Mouse (Mus musculus): ENCODE results near the gene Ets1. TPM values are rescaled to one million over a fixed set of nuclear protein-coding genes. Genes with fewer than 3 reads are reported as not detected.

Ets1 gene
- polyA plus RNA-seq, 1 experiment from 2014 or later, result 40.8 TPM

- H3K4me1 ChIP-seq, result peaks cover 18% of the 10 kb centered on the region
- no peaks in the 10 kb centered on the region for H3K9me3 ChIP-seq
- H3K27me3 ChIP-seq, result no peaks in the 10 kb centered on the region
- peaks cover 21% of the 10 kb centered on the region for H3K36me3 ChIP-seq
- ATAC-seq (ENCODE audit: insufficient number of reproducible peaks, insufficient read depth, low FRiP score, low TSS enrichment, low read depth), result no peak
- WGBS, result 86% methylated on average over 7 of the region's 7 CpGs
- H3K9ac ChIP-seq, result no peak overlapping the region
- H3K4me3 ChIP-seq, result no peak overlapping the region
- H3K27ac ChIP-seq, result no peak overlapping the region
- H3K4me2 ChIP-seq, result no peak overlapping the region
Measured at GRCm38 (mm10) chr9:32728306-32728705, 92.3 kb downstream of the Ets1 start.

DNA sequence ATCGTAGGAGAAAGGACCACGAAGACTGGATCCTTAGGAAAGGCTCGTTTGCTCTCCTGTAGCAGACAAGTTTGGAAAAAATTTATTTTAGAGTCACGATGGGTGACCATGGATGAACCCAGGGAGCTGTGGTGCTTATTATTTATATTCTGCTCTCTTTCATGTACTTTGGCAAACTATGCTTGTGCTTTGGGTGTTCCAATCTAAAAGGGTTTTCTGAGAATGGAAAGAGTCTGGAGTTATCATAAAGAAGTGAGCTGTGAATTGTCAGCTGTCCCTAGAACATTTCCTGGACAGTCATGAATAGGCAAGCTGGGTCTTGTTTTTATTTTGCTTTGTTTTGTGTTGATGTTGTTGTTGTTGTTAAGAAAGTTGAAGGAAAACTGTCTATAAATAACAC is 92.8 kb downstream of the Ets1 start:
- ATAC-seq (ENCODE audit: insufficient number of reproducible peaks, insufficient read depth, low FRiP score, low TSS enrichment, low read depth), result no peak
- Histone ChIP-seq H3K4me2 (no peak overlapping the region), H3K36me3 (peaks cover 26% of the 10 kb centered on the region), H3K4me1 (peaks cover 18% of the 10 kb centered on the region), H3K9me3 (no peaks in the 10 kb centered on the region), H3K4me3 (no peak overlapping the region), H3K27me3 (no peaks in the 10 kb centered on the region), H3K9ac (no peak overlapping the region), H3K27ac (no peak overlapping the region)
- 83% methylated on average over 4 of the region's 4 CpGs for WGBS

GRCm38 (mm10) chr9:32729207-32729606 is 93.2 kb downstream of the Ets1 start:
- WGBS, result 75% methylated on average over 4 of the region's 4 CpGs
- H3K27ac ChIP-seq, result no peak overlapping the region
- H3K4me2 ChIP-seq, result no peak overlapping the region
- no peak overlapping the region for H3K4me3 ChIP-seq
- peaks cover 30% of the 10 kb centered on the region for H3K36me3 ChIP-seq
- H3K9ac ChIP-seq, result no peak overlapping the region
- no peaks in the 10 kb centered on the region for H3K9me3 ChIP-seq
- no peaks in the 10 kb centered on the region for H3K27me3 ChIP-seq
- H3K4me1 ChIP-seq, result peaks cover 16% of the 10 kb centered on the region
- ATAC-seq (ENCODE audit: insufficient number of reproducible peaks, insufficient read depth, low FRiP score, low TSS enrichment, low read depth), result no peak

GRCm38 (mm10) chr9:32730001-32730655 is 94.1 kb downstream of the Ets1 start:
- no peak overlapping the region for H3K9ac ChIP-seq
- no peaks in the 10 kb centered on the region for H3K9me3 ChIP-seq
- no peak overlapping the region for H3K4me3 ChIP-seq
- 84% methylated on average over 9 of the region's 9 CpGs for whole genome bisulfite sequencing
- H3K36me3 ChIP-seq, result peaks cover 39% of the 10 kb centered on the region
- no peaks in the 10 kb centered on the region for H3K27me3 ChIP-seq
- no peak overlapping the region for H3K27ac ChIP-seq
- peaks cover 14% of the 10 kb centered on the region for H3K4me1 ChIP-seq
- ATAC-seq (ENCODE audit: insufficient number of reproducible peaks, insufficient read depth, low FRiP score, low TSS enrichment, low read depth), result no peak
- no peak overlapping the region for H3K4me2 ChIP-seq

GRCm38 (mm10) chr9:32730656-32731590 is 94.9 kb downstream of the Ets1 start:
- no peak overlapping the region for H3K4me2 ChIP-seq
- ATAC-seq (ENCODE audit: insufficient number of reproducible peaks, insufficient read depth, low FRiP score, low TSS enrichment, low read depth), result no peak
- H3K36me3 ChIP-seq, result peaks cover 46% of the 10 kb centered on the region
- H3K4me1 ChIP-seq, result peaks cover 14% of the 10 kb centered on the region
- WGBS, result 72% methylated on average over 13 of the region's 13 CpGs
- H3K27ac ChIP-seq, result 0 out of 2 replicates have a peak overlapping the region, but pooled peaks have one; percentile 9
- H3K9ac ChIP-seq, result no peak overlapping the region
- no peaks in the 10 kb centered on the region for H3K9me3 ChIP-seq
- no peaks in the 10 kb centered on the region for H3K27me3 ChIP-seq
- H3K4me3 ChIP-seq, result no peak overlapping the region

- WGBS, result 40% methylated on average over 9 of the region's 9 CpGs
- no peak overlapping the region for H3K27ac ChIP-seq
- H3K9me3 ChIP-seq, result no peaks in the 10 kb centered on the region
- peaks cover 51% of the 10 kb centered on the region for H3K36me3 ChIP-seq
- H3K4me2 ChIP-seq, result no peak overlapping the region
- no peaks in the 10 kb centered on the region for H3K27me3 ChIP-seq
- H3K4me1 ChIP-seq, result peaks cover 14% of the 10 kb centered on the region
- no peak overlapping the region for H3K4me3 ChIP-seq
- no peak overlapping the region for H3K9ac ChIP-seq
- no peak for ATAC-seq (ENCODE audit: insufficient number of reproducible peaks, insufficient read depth, low FRiP score, low TSS enrichment, low read depth)
Measured at GRCm38 (mm10) chr9:32731787-32732186, 95.8 kb downstream of the Ets1 start.

DNA sequence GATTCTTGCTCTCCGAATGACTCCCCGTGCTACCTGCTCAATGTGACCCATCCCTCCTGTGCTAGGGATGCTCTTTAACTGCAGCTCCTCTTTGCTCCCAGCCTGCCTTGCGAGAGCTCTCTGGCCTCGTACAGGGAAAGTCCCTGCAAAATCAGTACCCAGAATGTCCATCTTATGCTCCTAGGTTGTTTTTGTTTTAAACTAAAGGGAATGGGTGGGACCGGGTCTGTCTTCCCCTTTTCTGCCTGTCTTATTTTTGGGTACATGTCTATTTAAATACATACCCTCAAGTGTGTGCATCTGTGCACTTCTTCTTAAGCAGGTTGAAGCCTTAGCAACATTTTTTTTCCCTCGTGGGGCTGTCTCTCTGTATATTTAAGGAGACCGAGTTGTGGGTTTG is 99.0 kb downstream of the Ets1 start:
- Histone ChIP-seq H3K4me2 (no peak overlapping the region), H3K9ac (no peak overlapping the region), H3K4me1 (peaks cover 14% of the 10 kb centered on the region), H3K27me3 (no peaks in the 10 kb centered on the region), H3K9me3 (no peaks in the 10 kb centered on the region), H3K36me3 (peaks cover 50% of the 10 kb centered on the region), H3K27ac (no peak overlapping the region), H3K4me3 (no peak overlapping the region)
- 93% methylated on average over 7 of the region's 7 CpGs for WGBS
- ATAC-seq (ENCODE audit: insufficient number of reproducible peaks, insufficient read depth, low FRiP score, low TSS enrichment, low read depth), result no peak

DNA sequence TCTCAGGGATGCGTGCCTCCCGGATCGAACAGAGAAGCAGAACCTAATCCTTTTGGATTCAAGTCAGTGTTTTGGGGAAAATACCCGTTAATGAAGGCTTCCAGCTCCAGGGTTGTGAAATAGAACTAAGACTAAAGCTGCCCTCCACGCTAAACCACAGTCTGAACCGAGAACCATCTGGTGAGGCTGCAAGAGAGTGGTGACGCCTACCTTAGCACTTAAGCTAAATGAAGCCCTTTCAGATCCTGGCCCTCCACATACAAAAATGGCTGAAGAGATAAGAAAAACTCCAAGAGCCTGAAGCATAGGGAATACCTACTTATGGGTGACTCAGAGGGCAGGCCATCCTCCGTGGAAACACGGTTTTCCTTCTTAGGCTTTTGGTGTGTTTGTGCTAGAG is 100.0 kb downstream of the Ets1 start:
- Histone ChIP-seq H3K4me3 (no peak overlapping the region), H3K27ac (no peak overlapping the region), H3K36me3 (peaks cover 49% of the 10 kb centered on the region), H3K27me3 (no peaks in the 10 kb centered on the region), H3K4me1 (peaks cover 8% of the 10 kb centered on the region), H3K9me3 (no peaks in the 10 kb centered on the region), H3K4me2 (no peak overlapping the region), H3K9ac (no peak overlapping the region)
- ATAC-seq (ENCODE audit: insufficient number of reproducible peaks, insufficient read depth, low FRiP score, low TSS enrichment, low read depth), result no peak
- WGBS, result 78% methylated on average over 9 of the region's 9 CpGs

GRCm38 (mm10) chr9:32739988-32740387 is 104.0 kb downstream of the Ets1 start:
- Histone ChIP-seq H3K36me3 (peaks cover 41% of the 10 kb centered on the region), H3K4me2 (no peak overlapping the region), H3K9ac (no peak overlapping the region), H3K27ac (no peak overlapping the region), H3K9me3 (no peaks in the 10 kb centered on the region), H3K4me1 (peaks cover 6% of the 10 kb centered on the region; the same call in 1 of the 2 replicates), H3K4me3 (no peak overlapping the region), H3K27me3 (no peaks in the 10 kb centered on the region; the same call in 1 of the 2 replicates)
- 93% methylated on average over 4 of the region's 4 CpGs for whole genome bisulfite sequencing
- ATAC-seq (ENCODE audit: insufficient number of reproducible peaks, insufficient read depth, low FRiP score, low TSS enrichment, low read depth), result no peak

GRCm38 (mm10) chr9:32740751-32741387 is 104.8 kb downstream of the Ets1 start:
- no peaks in the 10 kb centered on the region; the same call in 1 of the 2 replicates for H3K27me3 ChIP-seq
- peaks cover 6% of the 10 kb centered on the region; the same call in 1 of the 2 replicates for H3K4me1 ChIP-seq
- 72% methylated on average over 12 of the region's 12 CpGs for WGBS
- H3K4me3 ChIP-seq, result no peak overlapping the region
- H3K36me3 ChIP-seq, result peaks cover 34% of the 10 kb centered on the region
- H3K9ac ChIP-seq, result no peak overlapping the region
- no peak for ATAC-seq (ENCODE audit: insufficient number of reproducible peaks, insufficient read depth, low FRiP score, low TSS enrichment, low read depth)
- no peak overlapping the region for H3K4me2 ChIP-seq
- no peaks in the 10 kb centered on the region for H3K9me3 ChIP-seq
- H3K27ac ChIP-seq, result no peak overlapping the region

GRCm38 (mm10) chr9:32741681-32742080 is 105.7 kb downstream of the Ets1 start:
- H3K4me2 ChIP-seq, result no peak overlapping the region
- no peak overlapping the region for H3K27ac ChIP-seq
- H3K27me3 ChIP-seq, result no peaks in the 10 kb centered on the region; the same call in 1 of the 2 replicates
- peaks cover 29% of the 10 kb centered on the region for H3K36me3 ChIP-seq
- WGBS, result 88% methylated on average over 2 of the region's 2 CpGs
- ATAC-seq (ENCODE audit: insufficient number of reproducible peaks, insufficient read depth, low FRiP score, low TSS enrichment, low read depth), result no peak
- no peak overlapping the region for H3K9ac ChIP-seq
- H3K9me3 ChIP-seq, result no peaks in the 10 kb centered on the region
- H3K4me1 ChIP-seq, result peaks cover 6% of the 10 kb centered on the region; the same call in 1 of the 2 replicates
- H3K4me3 ChIP-seq, result no peak overlapping the region

All from embryonic facial prominence, embryonic 13.5 days (tissue).